Comparison of ENCODE assay signal across 10 mouse cellular contexts in the genomic region with DNA sequence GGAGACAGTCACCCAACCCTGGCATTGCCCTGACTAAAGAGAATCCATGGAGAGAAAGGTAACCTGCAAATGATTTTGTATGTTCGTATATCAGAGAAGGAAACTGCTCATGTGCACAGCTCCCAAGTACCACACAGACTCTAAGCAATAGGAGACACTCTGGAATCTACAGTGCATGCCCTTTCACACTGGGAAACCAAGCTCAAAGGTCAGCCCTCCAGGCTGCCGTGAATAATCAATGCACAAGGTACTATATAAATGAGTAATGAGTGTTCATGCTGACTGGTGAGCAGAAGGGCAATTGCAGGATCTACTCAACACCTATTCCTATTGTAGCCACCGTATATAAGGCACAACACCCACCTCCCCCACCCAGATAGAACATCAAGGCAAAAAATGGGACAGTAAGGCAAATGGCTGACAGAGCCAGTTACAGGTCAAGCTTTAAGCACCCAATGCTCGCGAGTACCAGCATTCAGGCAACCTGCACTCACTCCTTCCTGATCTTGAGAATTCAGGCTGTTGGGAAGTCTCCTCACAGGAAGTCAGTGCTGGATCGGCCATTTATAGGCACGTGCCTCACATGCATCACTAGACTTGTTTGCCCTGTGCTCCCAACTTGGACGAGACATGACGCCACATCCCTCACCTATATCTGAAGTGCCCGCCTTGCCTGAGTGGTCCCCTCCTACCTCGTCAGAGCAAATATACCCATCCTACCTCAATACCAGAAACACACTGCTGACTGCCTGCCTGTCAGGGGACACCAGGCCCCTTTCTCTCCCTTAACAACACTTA. TPM values are rescaled to one million over a fixed set of nuclear protein-coding genes. Genes with fewer than 3 reads are reported as not detected.
DNase-seq lines count a peak whose midpoint lies in the region; ATAC-seq lines count a peak whose summit lies in the region.
"Had no signal": no experiment of that assay in that cellular context is flagged by ENCODE, and none has a peak within 500 bp of the region (broad histone marks: within the 10 kb centered on the region; RNA-seq: fewer than 3 reads in every experiment).

No protein-coding gene starts in this region.

- peaks cover 58% of the 10 kb centered on the region for H3K4me1 ChIP-seq in heart, embryonic 16.5 days (ENCODE audit: control insufficient read depth, insufficient read depth, low read length)
- 0 out of 2 replicates have a peak, but pooled peaks cover 3% of the 10 kb centered on the region for H3K4me1 ChIP-seq in intestine, embryonic 14.5 days (replicated peaks; ENCODE audit: control insufficient read depth, insufficient read depth, low read length)
- H3K4me1 ChIP-seq in liver, embryonic 16.5 days (ENCODE audit: control insufficient read depth, low read depth, low read length), result peaks cover 15% of the 10 kb centered on the region
- H3K4me1 ChIP-seq: lung, embryonic 15.5 days had no signal

- H3K9ac ChIP-seq in heart, embryonic 16.5 days (ENCODE audit: low read length), result no peak overlapping the region
- H3K9ac ChIP-seq in intestine, embryonic 14.5 days (ENCODE audit: low read length), result no peak overlapping the region
- no peak overlapping the region for H3K9ac ChIP-seq in liver, embryonic 16.5 days (ENCODE audit: low read depth, low read length)
- H3K9ac ChIP-seq: lung, embryonic 15.5 days; midbrain, embryonic 12.5 days had no signal

- peak; percentile 71 for DNase-seq in kidney, adult 11 months
- no peak for DNase-seq in kidney, postnatal 4 days
- no peak for DNase-seq in intestine, embryonic 14.5 days (ENCODE audit: low spot score)
- DNase-seq in lung, postnatal 4 days, result no peak
- DNase-seq in thymus, postnatal 36 days, result no peak
- DNase-seq: adrenal gland, postnatal 14 days had no signal

- no peak overlapping the region for H3K4me2 ChIP-seq in heart, embryonic 16.5 days (ENCODE audit: low read depth, low read length)
- no peak overlapping the region for H3K4me2 ChIP-seq in intestine, embryonic 14.5 days (ENCODE audit: low read length)
- H3K4me2 ChIP-seq in liver, embryonic 16.5 days (ENCODE audit: low read depth, low read length), result no peak overlapping the region
- H3K4me2 ChIP-seq: lung, embryonic 15.5 days; midbrain, embryonic 12.5 days had no signal

- 73% methylated on average over 11 of the region's 11 CpGs for WGBS in heart, embryonic 16.5 days
- WGBS in intestine, embryonic 14.5 days, result 71% methylated on average over 11 of the region's 11 CpGs
- 66% methylated on average over 11 of the region's 11 CpGs for WGBS in liver, embryonic 16.5 days (ENCODE audit: insufficient replicate concordance)

- H3K27me3 ChIP-seq in heart, embryonic 16.5 days (ENCODE audit: control insufficient read depth, insufficient read depth, low read length), result no peaks in the 10 kb centered on the region
- no peaks in the 10 kb centered on the region for H3K27me3 ChIP-seq in intestine, embryonic 14.5 days (replicated peaks; ENCODE audit: control insufficient read depth, insufficient read depth, low read length)
- no peaks in the 10 kb centered on the region for H3K27me3 ChIP-seq in liver, embryonic 16.5 days (ENCODE audit: control insufficient read depth, insufficient read depth, low read depth, low read length)
- H3K27me3 ChIP-seq: lung, embryonic 15.5 days; midbrain, embryonic 12.5 days had no signal

- no peaks in the 10 kb centered on the region for H3K9me3 ChIP-seq in heart, embryonic 16.5 days (replicated peaks; ENCODE audit: control insufficient read depth, low read length)
- H3K9me3 ChIP-seq in intestine, embryonic 14.5 days (ENCODE audit: control insufficient read depth, low read length), result no peaks in the 10 kb centered on the region
- no peaks in the 10 kb centered on the region for H3K9me3 ChIP-seq in liver, embryonic 16.5 days (replicated peaks; ENCODE audit: control insufficient read depth, low read length)
- H3K9me3 ChIP-seq: lung, embryonic 15.5 days; midbrain, embryonic 12.5 days had no signal

- H3K27ac ChIP-seq in heart, embryonic 16.5 days (ENCODE audit: low read length), result peak overlapping the region; percentile 69; the same call in 1 of the 2 replicates
- H3K27ac ChIP-seq in intestine, embryonic 14.5 days (ENCODE audit: low read depth), result peak overlapping the region; percentile 27; the same call in 1 of the 2 replicates
- peak overlapping the region; percentile 56 for H3K27ac ChIP-seq in liver, embryonic 16.5 days (ENCODE audit: low read length)
- H3K27ac ChIP-seq: lung, embryonic 15.5 days; midbrain, embryonic 12.5 days had no signal

- no peak for ATAC-seq in heart, embryonic 16.5 days (replicated peaks; ENCODE audit: extremely low read depth, insufficient read depth, low FRiP score)
- ATAC-seq in intestine, embryonic 14.5 days (replicated peaks; ENCODE audit: low FRiP score, low TSS enrichment, low read depth), result no peak
- peak; percentile 78 for ATAC-seq in liver, embryonic 16.5 days (ENCODE audit: low read depth)

- no peaks in the 10 kb centered on the region for H3K36me3 ChIP-seq in heart, embryonic 16.5 days (ENCODE audit: control insufficient read depth, insufficient read depth)
- no peaks in the 10 kb centered on the region for H3K36me3 ChIP-seq in intestine, embryonic 14.5 days (ENCODE audit: control insufficient read depth, insufficient read depth, low read length)
- no peaks in the 10 kb centered on the region for H3K36me3 ChIP-seq in liver, embryonic 16.5 days (ENCODE audit: control insufficient read depth, insufficient read depth)
- H3K36me3 ChIP-seq: lung, embryonic 15.5 days; midbrain, embryonic 12.5 days had no signal

- H3K4me3 ChIP-seq in heart, embryonic 16.5 days (ENCODE audit: low read length), result no peak overlapping the region
- no peak overlapping the region for H3K4me3 ChIP-seq in intestine, embryonic 14.5 days (ENCODE audit: low read depth, low read length)
- no peak overlapping the region for H3K4me3 ChIP-seq in liver, embryonic 16.5 days (ENCODE audit: low read depth, low read length)
- H3K4me3 ChIP-seq: lung, embryonic 15.5 days; midbrain, embryonic 12.5 days had no signal

RNA-seq across cellular contexts. Expression of a gene that starts 13.4 kb away (rescaled TPM):
- 141 and 152 TPM in 2 replicates for polyA plus RNA-seq in heart, embryonic 16.5 days (2015; fragmentation: Nextera tagmentation; extraction: Ambion mirVana)
- polyA plus RNA-seq in intestine, embryonic 14.5 days (2014; fragmentation: Nextera tagmentation; extraction: Ambion mirVana), result 88.3 and 88.9 TPM in 2 replicates
- 37.7 and 39.6 TPM in 2 replicates for polyA plus RNA-seq in liver, embryonic 16.5 days (2015; fragmentation: Nextera tagmentation; extraction: Ambion mirVana)
